Mouse (Mus musculus) central nervous system, embryonic 14 days (tissue): ENCODE results near the gene Orai3. TPM values are rescaled to one million over a fixed set of nuclear protein-coding genes. Genes with fewer than 3 reads are reported as not detected.

Source experiments
- polyA plus RNA-seq: library from polyadenylated mRNA; depleted of rRNA; stranded (reverse); fragments of >200 nt; gene quantifications from 2 replicates; pipeline ENCODE4 v1.2.3, GENCODE M21; 2012; rRNA removed

Gene Orai3
- 8.2 and 10.4 TPM in 2 replicates for polyA plus RNA-seq

GRCm38 (mm10) chr7:127769651-127770038 lies at the start of gene Orai3:
TSS of gene Orai3 (plus strand) at chr7:127769815.

GRCm38 (mm10) chr7:127732066-127732465 lies 37.5 kb upstream of the Orai3 start, which contains the start of gene Ctf2:
TSS of gene Ctf2 (minus strand) at chr7:127732166.

GRCm38 (mm10) chr7:127744366-127745045 lies 25.1 kb upstream of the Orai3 start, which contains the start of gene Fbxl19:
TSS of gene Fbxl19 (plus strand) at chr7:127744543.

GRCm38 (mm10) chr7:127776426-127776825 lies 6.8 kb downstream of the Orai3 start, which contains the start of gene Setd1a:
TSS of gene Setd1a (plus strand) at chr7:127776670.

GRCm38 (mm10) chr7:127785308-127785707 lies 15.7 kb downstream of the Orai3 start, which contains the start of gene Gm49388:
TSS of gene Gm49388 (plus strand) at chr7:127785608.

GRCm38 (mm10) chr7:127800435-127801009 lies 30.9 kb downstream of the Orai3 start, which contains the start of gene Hsd3b7:
TSS of gene Hsd3b7 (plus strand) at chr7:127800604.

GRCm38 (mm10) chr7:127824176-127824871 lies 54.7 kb downstream of the Orai3 start, which contains the start of the genes Stx4a and Stx1b:
TSS of gene Stx4a (plus strand) at chr7:127824294.
TSS of gene Stx1b (minus strand) at chr7:127824549.

Other genes with a start within 250 kb of the Orai3 start
- gene Tmem265, start 208.4 kb upstream of the Orai3 start, polyA plus RNA-seq, result 0.36 and 2.0 TPM in 2 replicates
- gene Phkg2, start 196.5 kb upstream of the Orai3 start, polyA plus RNA-seq, result 117 and 121 TPM in 2 replicates
- 12.9 and 13.4 TPM in 2 replicates for gene Ccdc189, start 181.2 kb upstream of the Orai3 start, polyA plus RNA-seq
- gene Rnf40, start 181.0 kb upstream of the Orai3 start, polyA plus RNA-seq, result 56.5 and 57.7 TPM in 2 replicates
- gene Zfp629, start 154.0 kb upstream of the Orai3 start, polyA plus RNA-seq, result 39.2 and 42.5 TPM in 2 replicates
- gene Bcl7c, start 60.9 kb upstream of the Orai3 start, polyA plus RNA-seq, result 53.7 and 67.6 TPM in 2 replicates
- gene Ctf1, start 57.1 kb upstream of the Orai3 start, polyA plus RNA-seq, result 9.8 and 15.3 TPM in 2 replicates
- not detected in 2 replicates for gene Ctf2, start 37.6 kb upstream of the Orai3 start, polyA plus RNA-seq
- gene Fbxl19, start 25.3 kb upstream of the Orai3 start, polyA plus RNA-seq, result 131 and 136 TPM in 2 replicates
- gene Setd1a, start 6.9 kb downstream of the Orai3 start, polyA plus RNA-seq, result 16.7 and 23.0 TPM in 2 replicates
- gene Gm49388, start 15.8 kb downstream of the Orai3 start, polyA plus RNA-seq, result not detected in 2 replicates
- 15.0 and 18.8 TPM in 2 replicates for gene Hsd3b7, start 30.8 kb downstream of the Orai3 start, polyA plus RNA-seq
- 55.6 and 78.3 TPM in 2 replicates for gene Stx4a, start 54.5 kb downstream of the Orai3 start, polyA plus RNA-seq
- gene Stx1b, start 54.7 kb downstream of the Orai3 start, polyA plus RNA-seq, result 82.8 and 97.6 TPM in 2 replicates
- gene Zfp646, start 106.4 kb downstream of the Orai3 start, polyA plus RNA-seq, result 23.8 and 25.2 TPM in 2 replicates
- 20.6 and 21.2 TPM in 2 replicates for gene Zfp668, start 107.0 kb downstream of the Orai3 start, polyA plus RNA-seq
- 2.4 and 3.0 TPM in 2 replicates for gene Prss53, start 121.2 kb downstream of the Orai3 start, polyA plus RNA-seq
- not detected in 2 replicates for gene Gm21974, start 125.6 kb downstream of the Orai3 start, polyA plus RNA-seq
- gene Vkorc1, start 125.8 kb downstream of the Orai3 start, polyA plus RNA-seq, result 61.4 and 95.9 TPM in 2 replicates
- gene Bckdk, start 134.3 kb downstream of the Orai3 start, polyA plus RNA-seq, result 54.7 and 59.0 TPM in 2 replicates
- 48.3 and 52.2 TPM in 2 replicates for gene Kat8, start 142.7 kb downstream of the Orai3 start, polyA plus RNA-seq
- 0.20 and 2.6 TPM in 2 replicates for gene Prss8, start 160.3 kb downstream of the Orai3 start, polyA plus RNA-seq
- 10.7 and 13.2 TPM in 2 replicates for gene Prss36, start 176.9 kb downstream of the Orai3 start, polyA plus RNA-seq
- 779 and 808 TPM in 2 replicates for gene Fus, start 197.6 kb downstream of the Orai3 start, polyA plus RNA-seq
- 7.0 and 10.3 TPM in 2 replicates for gene Pycard, start 224.1 kb downstream of the Orai3 start, polyA plus RNA-seq
- 0.64 and 4.6 TPM in 2 replicates for gene Trim72, start 234.1 kb downstream of the Orai3 start, polyA plus RNA-seq